Mouse (Mus musculus) lung, postnatal 25 days (tissue): Measurements from ENCODE around the gene Ric3.
"Not testable (repeated sequence)": the region's sequence is repeated elsewhere in the genome, so short reads cannot be mapped to it uniquely, and the experiment has no call there.

Source experiments
- DNase-seq: peaks from one replicate; pipeline ENCODE4 v3.0.0; 2022; ENCODE audit warnings: low spot score

Gene Ric3

DNA sequence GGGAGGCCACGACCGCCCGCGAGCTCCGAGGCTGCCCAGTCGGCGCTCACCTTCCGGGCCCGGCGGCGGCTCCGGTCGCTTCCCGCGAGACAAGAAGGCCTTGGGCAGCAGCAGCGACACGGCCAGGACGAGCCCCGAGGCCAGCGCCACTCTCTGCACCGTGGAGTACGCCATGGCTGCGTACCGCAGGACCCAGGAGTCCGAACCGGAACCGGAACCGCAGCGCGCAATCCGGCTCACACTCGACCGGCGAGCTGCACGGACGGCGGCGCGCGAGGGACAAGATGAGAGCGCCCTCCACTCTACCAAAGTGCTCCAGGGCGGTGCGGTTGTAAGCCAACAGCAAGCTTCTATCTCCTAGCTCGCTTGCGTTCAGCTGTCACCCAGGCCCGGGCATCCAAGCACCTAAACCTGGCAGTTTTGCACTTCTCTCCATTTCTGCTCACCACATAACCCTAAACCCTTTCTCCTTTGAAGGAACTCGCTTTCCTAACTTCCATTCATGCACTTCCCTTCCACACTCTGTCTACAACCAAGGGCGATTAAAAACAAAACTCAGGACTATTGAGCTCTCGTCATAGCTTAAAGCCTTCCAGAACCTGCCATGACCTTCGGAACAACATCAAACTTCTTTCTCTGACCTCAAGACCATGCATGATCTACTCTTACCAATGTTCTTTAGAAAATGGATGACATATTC, at the start of gene Ric3:
TSS of gene Ric3 (minus strand) at position 219 of the 700 bp plus-strand sequence.
- DNase-seq, result no peak

DNA sequence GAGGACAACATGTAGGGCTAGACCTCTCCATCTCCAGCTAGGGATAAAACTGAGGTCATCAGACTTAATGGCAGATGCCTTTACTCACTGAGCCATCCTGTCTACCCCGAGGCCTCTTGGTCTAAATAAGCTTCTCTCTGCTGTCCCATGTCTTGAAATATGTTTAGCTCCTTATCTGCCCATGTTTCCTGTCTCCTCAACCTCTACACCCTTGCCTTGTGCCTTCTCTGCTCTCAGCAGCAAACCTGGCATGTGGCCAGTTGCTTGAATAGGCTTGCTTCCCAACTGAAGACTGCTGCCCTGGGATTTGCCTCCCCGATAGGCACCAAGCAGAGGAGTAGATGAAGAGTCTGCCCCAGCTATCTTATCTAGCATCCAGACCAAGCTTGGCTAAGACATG, 48.4 kb upstream of the Ric3 start:
- DNase-seq, result no peak

DNA sequence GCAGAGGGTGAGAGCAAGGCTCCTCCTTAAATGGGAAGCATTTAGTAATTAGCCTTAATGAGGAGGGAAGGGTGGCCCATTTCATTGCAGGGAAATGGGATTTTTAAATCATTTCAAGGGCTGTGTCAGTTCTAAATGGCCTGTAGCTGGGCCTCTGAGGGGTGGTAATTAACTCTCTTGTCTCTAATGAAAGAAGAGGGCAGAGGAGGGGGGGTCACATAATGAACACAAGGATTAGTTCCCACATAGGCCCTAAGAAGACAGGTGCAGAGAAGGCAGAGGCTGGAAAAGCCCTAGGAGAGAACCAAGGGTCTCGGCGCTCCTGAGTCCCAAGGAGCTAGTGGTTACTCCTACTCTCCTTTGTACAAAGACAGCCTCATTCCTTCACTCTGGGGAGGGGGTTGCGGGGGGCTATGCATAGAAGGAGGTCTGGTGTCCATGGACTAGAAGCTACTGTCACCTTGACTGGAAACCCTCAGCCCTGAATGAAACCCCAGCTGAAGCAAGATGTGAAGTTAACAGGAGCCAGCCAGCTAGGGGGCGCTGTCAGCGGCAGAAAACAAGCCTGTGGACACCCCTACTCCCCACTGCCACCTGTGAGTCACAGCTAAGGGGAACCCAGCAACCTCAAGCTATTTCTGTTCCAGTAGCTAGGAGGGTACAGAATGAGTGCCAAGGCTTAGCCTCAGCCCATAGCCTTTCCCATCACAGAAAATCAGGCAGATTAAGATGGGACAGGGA, 47.0 kb upstream of the Ric3 start:
- DNase-seq, result no peak

DNA sequence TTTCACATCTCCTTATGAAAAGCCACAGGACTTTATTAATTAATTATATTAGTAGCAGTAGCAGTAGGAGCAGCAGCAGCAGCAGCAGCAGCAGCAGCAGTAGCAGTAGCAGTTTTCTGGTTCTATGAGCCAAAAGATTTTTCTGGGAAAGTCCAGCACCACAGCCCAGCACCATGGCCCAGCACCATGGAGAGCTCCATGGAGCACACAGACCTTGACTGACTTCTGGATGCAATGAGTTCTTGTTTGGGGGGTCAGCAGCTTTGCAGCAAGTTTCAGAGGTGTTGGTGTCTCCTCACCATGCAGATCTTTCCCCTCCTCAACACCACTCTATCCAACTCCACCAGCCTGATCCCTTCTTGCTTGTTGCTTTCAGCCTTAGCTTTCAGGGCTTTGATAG, 46.3 kb upstream of the Ric3 start:
- DNase-seq, result no peak

DNA sequence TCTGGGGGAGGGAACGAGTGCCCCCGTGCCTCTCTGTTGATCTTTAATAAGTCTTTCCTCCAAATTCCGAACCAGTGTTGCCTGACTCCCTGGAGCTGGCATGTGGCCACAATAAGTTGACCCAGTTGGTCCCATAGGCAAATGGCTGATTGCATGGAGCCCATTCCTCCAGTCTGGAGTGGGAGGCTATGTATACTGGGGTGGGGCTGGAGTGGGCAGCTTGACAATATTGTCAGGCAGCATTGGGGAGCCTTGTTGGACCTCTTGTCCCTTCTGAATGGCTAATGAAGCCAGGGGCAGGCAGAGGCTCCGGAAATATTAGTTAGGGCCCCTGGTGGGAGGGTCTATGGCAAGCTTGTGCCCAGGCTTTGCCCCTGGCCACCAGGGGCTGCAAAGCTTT, 32.8 kb upstream of the Ric3 start:
- no peak for DNase-seq

DNA sequence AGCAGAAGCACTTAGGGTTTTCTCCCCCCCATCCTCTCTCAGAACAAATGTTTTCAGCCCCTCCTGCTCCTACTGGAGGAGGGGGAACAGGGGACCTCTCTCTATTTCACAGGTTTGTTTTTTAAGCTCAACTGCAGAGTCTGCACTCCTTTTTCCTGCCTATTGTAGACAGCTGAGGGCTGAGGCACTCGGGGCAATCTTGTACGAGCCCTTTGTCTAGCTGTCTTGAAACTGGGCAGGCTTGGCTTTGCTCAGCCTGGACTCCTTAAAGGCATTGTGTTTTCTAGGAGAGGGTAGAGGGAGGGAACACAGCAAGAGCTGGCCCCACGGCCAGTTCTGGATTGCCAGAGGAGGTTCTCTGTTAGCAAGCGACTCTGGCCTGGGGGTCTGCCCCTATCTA, 32.4 kb upstream of the Ric3 start:
- not testable (repeated sequence) for DNase-seq

DNA sequence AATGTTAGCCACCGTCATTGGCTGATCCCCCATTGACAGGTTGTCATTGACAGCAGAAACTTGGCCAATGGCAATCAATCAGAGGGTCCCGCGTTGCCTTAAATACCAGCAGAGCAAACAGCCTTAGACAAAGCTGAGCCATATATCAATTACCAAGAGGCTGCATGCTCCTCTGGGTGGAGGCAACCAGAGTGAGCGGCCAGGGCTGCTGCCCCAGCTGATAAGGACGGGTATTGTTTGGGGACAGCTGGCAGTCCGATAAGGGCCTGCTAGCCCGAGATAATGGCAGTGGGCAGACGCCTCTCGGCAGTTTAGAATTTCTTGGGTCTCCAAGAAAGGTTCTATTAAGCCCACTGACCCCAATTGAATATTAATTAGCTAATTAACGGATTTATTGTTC, 31.8 kb upstream of the Ric3 start:
- DNase-seq, result no peak

DNA sequence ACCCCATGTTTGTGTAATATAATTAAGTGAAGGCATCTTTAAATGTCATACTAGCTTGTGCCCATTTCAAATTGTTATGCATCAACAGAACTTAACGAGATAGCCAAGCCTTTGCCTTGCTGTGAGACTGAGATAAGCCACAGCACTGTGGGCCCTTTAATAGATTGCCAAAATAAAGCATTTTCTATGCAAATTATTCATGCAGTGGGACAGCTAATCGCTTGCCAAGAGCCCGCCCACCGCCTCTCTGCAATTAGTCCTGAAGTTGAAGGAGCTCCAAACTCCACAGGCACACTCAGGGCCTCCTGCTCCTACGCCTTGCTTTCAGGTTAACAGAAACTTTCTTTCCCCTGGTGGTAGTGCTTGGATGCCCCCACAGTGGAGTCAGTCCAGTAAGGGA, 27.9 kb upstream of the Ric3 start:
- DNase-seq, result no peak

DNA sequence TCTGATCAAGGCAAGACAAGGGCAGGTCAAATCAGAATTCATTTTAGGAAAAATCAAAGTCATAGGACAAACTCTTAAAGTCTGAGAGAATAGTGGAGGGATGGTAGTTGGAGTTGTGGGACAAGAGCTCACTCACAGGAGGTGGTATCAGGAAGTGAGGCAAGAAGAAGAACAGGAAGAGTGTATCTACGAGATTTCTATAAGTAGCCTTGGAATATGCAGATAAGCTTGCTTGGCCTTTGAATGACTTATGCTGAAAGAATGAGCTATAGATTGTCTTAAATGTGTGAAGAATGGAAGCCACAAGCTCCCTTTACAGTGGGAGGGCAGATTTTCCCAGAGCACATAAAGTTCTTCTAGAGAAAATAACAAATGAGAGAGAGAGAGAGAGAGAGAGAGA, 21.8 kb upstream of the Ric3 start:
- DNase-seq, result no peak

DNA sequence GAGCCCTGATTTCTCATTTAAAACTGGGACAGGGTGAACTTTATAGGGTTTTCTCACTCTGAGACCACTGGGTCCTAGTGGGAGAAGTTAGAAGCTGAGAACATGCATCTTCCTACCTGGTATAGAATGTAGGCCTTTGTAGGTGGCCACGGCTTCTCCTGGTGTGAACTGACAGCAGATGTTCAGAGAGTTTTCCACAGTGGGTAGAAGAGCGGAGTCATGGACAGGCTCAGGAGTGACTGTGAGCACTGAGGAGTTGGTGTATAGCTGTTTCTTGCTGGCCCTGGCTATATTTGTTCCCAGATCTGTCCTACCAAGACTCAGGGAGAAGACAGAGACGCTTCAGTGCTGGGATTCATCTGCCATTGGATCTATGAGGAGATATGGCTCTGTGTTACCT, 18.0 kb upstream of the Ric3 start:
- DNase-seq, result no peak

DNA sequence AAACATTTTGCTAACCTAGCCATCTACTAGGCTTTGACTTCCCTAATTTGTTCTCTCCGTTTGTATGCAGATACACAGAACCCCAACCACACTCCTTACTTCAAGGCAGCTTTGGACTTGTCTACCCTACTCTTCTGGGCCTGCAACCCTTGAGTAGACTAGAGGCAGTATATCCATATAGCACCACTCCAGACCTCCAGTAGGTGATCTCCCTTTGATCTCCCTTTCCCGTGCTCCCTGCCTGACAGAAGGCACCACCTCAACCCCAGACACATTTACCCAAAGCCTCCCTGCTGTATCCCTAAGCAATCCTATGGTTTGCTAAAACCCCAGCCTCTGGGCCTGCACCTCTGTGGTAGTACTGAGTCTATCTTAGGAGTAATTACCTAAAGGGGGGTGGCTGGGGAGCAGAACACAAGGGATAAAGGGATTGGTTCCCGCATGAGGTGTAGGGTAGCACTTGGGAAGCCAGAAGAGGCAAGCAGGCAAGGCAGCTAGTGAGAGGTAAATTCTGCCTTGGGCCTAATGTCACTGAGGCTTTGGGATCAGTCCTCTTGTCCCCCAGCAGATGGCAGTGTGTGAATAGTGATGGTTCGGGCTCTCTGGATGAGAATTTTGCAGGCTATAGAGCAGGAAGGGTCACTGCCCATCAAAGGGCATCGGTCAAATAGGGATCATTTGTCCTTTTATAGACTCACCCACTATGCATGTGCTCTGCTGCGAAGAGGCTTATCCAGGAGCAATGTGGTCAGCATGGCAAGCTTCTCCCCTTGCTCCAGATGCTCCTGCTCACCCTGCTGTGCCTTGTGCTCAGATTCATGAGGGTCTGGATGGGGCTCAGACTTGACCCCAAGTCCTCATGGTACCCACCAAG, 15.3 kb upstream of the Ric3 start:
- DNase-seq, result no peak

DNA sequence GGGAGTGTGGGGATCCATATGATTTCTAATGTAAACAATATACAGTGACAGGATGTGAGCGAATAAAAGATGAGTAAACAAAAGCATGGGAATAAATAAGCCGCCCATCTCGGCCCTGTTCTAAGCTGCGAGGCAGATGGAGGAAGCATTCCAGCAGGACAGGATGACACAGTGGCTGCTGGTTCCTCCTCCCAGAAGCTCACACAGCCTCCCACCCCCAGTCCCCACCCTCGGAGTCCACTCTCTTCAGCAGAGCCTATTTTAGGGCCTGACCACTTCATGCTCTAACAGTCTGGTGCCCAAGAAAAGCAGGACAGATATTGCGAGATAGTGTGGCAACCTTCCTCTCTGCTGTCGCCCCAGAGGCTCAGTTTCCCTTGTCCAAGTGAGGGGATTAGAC, 14.1 kb upstream of the Ric3 start:
- no peak for DNase-seq

DNA sequence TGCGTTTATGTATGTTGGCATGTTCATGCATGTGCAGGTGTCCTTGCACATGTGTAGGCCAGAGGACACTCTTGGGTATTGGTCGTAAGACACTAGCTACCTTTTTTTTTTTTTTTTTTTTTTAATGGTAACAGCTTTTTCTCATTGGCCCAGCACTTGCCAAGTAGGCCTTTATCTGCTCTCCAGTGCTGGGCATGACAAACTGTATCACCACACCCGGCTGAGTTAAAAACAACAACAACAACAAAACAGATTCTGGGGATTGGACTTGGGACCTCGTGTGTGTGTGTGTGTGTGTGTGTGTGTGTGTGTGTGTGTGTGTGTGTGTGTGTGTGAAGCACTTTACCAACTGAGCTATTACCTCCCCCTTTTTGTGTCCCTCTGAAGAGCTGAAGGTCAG, 13.5 kb upstream of the Ric3 start:
- no peak for DNase-seq

DNA sequence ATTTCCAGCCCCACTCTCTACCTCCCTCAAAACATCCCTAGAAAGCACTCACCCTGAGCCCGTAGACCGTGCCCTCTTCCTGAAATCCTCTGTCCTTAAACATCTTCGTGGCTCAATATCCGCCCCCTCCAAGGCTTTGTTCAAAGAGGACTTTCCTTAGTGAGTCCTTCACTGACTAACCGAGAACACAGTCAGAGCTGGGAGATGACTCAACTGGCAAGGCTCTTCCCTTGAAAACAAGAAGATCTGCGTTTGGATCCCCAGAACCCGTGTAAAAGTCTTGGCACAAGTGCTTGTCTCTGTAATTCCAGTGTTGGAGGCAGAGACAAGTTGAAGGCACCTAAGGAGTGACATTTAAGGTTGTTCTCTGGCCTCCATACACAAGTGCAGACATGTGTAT, 11.2 kb upstream of the Ric3 start:
- no peak for DNase-seq

DNA sequence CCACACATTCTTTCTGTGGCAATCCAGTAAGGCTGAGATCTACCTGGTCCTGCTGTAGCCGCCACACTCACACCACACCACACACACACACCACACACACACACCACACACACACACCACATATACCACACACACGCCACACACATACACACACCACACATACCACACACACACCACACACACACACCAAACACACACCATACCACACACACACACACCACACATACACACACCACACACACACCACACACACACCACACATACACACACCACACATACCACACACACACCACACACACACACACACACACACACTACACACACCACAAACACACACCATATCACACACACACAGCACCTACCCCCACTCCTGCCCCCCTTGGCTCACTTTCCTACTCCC, 8.2 kb upstream of the Ric3 start:
- DNase-seq, result not testable (repeated sequence)

DNA sequence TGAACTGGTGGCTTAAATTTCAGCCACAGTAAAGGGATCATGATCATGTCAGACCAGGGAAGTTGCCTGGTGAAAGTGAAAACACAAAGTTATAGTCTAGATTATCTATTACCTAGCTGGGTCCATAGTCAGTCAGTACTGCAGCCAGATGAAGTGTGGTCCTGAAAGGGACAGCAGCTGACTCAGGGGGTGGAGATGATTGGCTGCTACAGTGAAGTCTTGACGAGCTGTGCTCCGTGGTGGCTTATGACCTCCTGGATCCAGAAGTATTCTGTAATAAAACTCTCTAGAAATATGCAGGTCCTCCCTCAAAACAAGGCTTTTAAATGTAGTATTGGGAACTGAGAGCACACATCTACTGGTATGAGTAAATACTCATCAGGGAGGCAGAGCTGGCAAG, 3.8 kb upstream of the Ric3 start:
- no peak for DNase-seq

DNA sequence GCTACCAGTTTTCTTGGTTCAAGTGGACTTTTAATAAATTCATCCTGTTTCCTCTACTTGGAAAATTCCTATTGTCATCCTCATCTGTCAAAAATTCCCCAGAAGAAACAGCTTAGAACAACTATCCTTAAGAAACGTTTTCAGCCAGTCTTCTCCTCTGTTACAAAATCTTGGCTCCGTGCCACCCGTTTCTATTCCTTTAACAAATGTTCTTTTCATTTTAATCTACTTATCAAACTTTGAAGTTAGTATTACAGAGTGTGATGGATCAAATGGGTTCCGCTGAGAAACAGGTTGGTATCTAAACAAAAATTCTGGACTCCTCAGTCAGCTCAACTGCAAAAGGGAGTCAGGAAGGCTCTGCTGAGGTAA, 668 bp upstream of the Ric3 start:
- no peak for DNase-seq

DNA sequence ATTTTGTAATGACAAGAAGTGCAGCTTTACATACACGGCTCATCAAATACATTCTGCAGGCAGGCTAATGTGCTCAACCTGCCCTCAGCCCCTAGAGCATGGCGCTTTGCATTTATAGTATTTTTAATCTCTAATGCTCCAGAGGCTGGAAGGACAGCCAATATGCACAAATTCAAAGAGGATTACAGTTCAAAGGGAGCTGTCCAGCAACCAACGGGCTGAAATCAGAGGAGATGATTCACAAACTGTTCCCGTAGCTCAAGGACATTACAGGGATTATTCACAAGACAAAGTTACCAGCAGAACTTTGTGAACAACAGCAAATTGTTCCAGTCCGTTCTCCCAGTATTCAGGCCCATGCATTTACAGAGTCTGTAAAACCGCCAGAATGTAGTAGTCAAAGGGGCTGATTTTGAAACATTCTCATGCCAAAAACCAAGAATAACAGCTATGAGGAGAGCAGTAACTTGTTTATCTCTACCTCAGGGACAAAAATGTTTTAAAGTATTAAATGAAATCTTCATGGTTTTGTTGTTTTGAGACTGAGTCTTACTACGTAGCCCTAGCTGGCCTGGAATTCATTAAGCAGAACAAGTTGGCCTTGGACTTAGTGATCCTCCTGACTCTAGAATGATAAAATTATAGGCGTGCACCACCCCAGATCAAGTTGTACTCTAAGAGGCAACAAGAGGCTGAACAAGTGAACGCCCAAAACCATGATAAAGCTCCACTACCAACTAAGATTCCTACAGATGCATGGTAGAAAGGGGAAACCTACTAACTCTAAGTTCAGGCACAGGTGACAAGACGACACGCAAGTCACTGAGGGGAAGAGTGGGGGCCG, 640 bp downstream of the Ric3 start:
- DNase-seq, result no peak

DNA sequence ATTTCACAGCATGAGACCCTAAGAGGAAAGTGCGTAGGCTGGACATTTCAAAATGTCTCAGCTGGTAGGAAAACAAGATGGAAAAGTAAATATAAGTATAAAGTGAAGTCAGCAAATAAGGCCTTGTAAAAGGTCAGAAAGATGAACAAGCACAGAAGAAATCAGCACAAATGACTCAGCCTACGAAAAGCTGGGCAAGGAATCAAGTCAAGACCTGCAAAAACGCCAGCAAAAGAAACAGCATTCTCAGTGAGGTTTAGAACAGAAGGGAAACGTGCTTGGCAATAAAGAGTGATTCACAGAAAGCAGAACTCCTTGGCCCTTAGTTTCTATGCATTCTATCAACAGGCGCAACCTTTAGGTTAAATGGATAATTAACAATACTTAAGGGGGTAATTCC, 10.8 kb downstream of the Ric3 start:
- no peak for DNase-seq

DNA sequence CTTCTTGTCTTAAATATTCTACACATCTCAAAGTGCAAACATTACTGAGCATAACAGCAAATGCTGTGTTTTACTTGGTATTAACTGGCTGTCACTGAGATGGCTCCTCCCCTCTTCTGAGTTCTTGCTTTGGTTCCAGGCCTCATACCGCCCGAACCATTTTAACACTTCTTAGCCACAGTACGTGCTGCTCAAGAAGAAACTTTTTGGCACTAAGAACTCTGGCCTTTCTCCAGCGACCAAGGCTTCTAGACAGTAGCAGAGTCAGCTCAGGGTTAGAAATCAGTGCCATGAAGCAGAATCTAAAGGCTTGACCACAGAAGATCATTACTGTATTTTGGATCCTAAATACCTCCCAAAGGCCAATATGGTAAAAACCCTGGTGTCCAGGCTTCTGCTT, 13.5 kb downstream of the Ric3 start:
- no peak for DNase-seq

DNA sequence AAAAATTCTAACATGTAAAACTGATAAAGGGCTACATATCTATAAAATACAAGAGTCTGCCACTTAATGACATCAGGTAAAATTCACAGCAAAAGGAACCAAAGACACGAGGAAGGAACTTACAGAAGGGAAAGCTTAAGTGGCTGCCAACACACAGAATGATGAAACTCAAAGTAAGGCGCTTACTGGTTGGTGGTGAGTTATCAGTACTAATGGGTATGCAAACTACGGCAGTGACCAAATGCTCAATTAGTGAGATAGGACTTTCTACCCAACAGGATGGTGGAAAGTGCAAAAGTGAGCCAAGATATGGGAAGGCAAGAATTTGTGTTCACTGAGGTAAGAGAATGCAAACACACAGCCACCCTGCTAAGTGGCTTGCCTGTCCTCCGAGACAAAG, 23.6 kb downstream of the Ric3 start:
- DNase-seq, result no peak

DNA sequence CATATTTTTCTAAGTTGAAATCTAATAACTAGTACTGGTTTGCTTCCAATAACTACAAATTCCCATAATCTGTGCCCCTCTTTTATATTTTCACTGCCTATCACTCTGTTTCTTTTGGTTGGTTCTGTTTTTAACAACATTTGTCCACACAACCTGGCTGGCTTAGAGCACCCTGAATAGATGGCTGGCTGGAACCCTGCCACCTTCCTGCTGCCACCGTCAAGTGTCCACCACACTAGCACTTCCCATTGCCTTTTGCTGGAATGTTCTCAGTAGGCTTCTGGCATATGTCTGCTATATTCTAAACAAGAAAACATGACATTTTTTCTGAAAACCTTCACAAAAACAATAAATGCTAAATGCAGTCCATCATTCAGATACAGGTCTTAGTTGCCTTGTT, 32.3 kb downstream of the Ric3 start:
- DNase-seq, result no peak
